Mouse (Mus musculus) frontal cortex, postnatal 10 days (tissue): ENCODE data around the gene Fbxl16.
A peak's percentile ranks its signal among the peaks of the same experiment; 100 is the strongest.

Experiments
- DNase-seq, 2 experiments: peaks; one replicate each; pipeline ENCODE4 v3.0.0; 2022; ENCODE audit warnings: low spot score in 2 of 2, mixed read lengths in 1 of 2

The Fbxl16 gene

DNA sequence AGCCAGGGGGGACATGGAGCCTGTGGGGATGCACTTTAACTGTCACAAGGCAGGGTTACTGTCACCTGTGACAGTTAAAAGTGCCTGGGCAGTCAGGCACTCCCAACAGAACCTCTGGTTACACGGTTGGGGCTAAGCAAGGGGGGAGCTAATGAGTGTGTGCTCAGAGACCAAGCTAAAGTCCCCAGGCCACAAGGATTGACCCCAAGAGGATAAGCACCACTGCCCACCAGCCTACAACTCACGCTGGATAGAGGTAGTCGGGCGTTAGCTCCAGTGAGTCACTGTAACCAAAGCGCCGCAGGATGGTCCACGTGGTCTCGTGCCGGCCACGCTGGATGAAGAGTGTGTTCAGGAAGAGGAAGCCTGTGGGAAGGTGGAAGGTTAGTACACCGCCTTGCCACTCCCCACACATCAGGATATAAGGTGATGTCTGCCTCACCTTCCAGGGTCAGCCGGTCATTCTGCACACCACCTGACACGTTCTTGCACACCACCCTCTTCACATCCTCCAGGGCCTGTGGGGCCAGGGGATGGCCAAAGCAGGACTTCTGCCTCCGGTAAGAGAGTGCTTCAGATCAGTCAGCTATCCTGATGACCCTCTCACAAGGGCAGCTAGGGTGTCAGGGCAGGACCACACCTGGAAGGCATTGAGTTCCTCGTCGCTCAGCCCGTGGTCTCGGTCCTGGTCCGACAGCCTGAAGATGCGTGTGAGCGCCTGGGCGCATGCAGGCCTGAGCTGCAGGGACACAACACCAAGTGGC, 32.4 kb downstream of the Fbxl16 start, which contains the start of gene Gm20683:
Gene Gm20683 (minus strand): TSS at position 647 of the 764 bp plus-strand sequence.
- no peak for DNase-seq

DNA sequence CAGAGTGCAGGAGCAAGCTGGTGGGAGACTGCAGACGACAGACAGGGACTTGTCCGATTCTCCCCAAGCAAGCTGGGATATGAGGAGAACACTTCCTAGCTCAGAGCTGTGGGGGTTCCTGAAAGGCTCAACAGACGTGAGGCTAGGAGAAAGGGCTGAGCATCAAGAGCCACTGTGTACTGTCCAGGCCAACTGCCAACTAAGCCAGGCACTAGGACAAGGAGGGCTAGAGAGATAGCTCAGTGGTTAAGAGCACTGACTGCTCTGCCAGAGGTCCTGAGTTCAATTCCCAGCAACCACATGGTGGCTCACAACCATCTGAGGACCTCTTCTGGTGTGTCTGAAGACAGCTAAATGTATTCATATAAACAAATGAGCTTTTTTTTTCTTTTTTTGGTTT, 33.6 kb downstream of the Fbxl16 start:
- no peak for DNase-seq

DNA sequence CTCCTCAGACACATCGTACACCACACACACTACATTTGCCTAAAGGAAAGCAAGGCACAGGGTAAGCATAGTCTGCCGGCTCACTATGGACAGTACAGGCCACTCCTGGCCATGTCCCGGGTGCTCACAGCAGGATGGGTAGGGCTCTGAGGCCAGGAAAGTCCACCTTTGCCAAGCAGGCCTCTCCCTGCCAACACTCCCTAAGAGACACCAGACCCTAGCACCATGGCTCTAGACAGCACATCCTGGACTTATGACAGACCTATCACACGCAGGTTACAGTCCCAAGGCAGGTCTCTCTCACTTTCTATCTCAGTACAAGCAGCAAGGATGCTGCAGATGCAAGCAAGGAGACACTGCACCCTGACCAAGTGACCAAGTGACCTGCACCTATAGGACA, 34.2 kb downstream of the Fbxl16 start:
- no peak for DNase-seq

DNA sequence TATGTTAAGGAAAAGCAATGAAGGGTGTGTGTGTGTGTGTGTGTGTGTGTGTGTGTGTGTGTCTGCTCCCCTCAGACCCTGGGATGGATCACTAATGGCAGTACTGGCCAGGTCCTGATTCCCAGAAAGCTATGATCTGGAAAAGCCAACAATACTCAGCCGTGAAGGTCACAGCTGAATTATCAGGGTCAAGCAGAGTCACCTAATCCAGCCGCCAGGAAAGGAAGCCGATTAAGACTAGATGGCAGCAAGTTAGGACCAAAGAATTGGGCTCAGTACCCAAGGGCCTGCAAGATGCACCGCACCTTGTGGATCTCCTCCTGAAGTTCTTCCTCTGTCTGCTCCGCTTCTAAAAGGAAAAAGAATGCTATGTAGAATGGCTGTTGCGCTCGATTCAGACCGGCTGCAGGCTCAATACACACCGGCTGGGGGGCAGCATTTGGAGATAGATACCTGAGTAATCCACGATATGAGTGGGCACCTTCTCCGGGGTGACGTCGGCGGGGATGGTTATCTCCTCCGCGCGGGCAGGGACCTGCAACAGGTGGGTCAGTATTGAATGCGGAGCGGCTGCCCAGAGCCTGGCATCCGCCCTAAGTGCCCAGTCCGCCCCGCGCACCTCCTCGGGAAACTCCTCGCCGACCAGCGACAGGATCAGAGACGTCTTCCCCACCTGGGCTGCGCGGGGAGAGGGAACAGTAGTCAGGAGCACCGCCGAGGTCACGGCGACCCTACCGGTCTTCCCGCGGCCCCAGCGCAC, 34.9 kb downstream of the Fbxl16 start:
- DNase-seq, result no peak

DNA sequence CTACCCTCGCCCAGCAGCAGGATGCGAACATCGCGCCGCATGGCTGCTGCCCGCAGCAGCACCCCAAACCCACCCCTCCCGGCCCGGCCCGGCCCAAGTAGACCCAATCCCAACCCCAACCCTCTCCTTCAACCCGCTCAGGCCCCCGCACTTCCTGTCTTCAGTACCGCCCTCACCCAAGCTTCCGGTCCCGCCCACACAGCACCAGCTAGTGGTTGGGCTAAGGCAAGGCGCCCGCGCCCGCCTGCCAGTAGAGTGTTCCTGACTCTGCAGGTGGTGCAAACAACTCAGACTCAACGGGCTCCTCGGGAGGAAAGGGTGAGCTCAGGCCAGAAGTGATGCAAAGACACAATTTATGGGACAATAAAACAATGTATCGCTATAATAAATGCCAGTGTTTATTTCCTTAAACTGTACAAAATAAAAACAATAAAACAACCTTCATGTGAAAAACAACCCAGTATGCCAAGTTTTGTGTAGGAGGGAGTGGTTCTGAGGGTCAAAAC, 35.6 kb downstream of the Fbxl16 start, which contains the start of gene Rhot2:
Gene Rhot2 (minus strand): TSS at position 456 of the 506 bp plus-strand sequence.
- DNase-seq, result peak; percentile 93

DNA sequence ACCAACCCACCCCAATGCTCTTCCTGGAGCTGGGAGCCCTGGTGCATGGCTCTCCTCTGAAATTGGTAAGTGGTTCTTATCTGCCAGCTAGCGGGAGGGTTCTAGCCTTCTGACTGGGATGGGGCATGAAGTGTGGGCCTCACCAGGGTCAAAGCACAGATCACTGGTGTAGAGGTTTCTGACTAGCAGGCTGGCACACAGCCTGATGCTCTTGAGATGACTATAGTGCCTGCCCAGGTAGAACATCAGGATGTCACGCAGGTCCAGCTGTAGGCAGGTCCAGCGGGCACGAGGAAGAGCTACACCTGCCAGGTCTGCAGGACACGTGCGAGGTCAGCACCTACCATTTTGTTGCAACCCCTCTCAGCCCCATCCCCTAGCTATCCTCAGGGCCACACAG, 51.3 kb downstream of the Fbxl16 start:
- DNase-seq, result no peak

DNA sequence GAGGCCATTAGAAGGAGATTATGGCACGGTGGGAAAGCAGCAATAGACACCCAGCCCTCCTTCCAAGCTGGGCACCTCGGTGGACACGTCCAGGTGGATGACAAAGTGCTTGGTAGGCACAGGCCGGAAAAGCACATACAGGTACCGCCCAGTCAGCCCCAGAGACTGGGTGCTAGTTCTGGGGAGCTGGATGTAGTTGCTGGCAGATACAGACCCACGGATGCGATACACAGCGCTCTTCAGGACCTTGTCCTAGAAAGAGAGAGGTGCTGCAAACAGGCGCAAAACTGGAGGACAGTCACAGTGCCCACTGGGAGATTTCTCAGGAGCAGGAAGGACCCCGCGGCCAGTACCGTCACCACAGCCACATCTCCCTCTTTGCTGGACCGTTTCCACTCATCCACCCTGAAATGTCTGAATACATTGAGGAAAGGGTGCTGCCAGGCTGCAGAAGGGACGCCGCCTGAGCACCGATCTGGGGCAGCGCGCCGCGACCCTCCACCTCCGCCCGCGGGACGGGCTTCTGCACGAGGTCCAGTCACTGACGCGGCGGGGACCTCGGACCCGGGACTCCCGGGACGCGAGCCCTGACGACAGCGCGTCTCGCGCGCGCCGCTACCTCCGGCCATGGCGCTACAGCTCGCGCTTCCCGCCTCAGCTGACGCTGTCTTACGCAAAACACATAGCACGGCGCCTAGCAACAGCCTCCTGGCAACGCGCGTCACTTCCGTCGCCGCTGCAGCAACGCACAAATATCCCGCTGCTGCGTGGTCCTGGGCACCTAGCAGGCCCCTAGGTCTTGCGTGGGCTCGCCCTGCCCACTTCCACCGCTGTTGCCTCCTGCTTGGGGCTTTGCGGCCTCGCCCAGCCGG, 52.2 kb downstream of the Fbxl16 start, which contains the start of gene Wdr90:
Gene Wdr90 (minus strand): TSS at position 670 of the 872 bp plus-strand sequence.
- DNase-seq, result peak; percentile 90 to 92

DNA sequence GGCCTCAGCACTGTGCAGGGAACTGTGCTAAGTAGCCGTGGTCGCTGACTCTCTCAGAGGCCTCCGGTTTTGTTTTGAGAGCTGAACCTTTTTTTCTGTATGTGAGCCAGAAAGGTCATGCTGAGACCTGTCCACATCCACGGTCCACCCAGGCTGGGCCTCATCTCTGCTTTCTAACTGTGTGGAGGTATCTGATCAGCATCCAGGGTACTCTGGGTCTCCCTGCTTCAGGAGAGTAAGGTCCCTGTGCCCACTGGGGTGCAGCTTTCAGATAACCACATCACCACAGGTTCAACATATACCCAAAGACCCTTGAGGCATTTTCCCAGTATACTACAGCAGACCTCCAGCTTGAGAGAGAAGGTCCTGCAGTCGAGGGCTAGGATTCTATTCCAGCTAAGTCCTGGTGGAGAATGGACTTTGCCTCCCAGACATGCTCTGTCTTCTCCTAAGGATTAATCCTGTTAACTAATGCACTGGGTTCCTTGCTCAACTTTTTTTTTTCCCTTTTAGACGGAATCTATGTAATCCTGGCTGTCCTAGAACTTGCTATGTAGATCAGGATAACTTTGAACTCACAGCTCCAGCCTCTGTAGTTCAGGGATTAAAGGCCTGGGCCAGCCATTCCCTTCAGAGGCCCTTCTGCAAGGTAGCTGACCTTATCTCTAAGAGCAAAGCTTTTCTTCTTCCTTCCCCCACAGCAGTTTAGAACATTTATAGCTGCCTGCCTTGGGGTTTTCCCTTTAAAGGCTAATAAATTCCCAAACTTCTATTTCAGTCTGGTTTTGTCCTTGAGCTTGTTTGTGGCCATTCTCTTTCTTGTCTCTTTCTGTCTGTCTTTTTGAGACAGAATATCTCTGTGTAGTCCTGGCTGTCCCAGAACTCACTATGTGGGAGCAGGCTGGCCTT, 53.1 kb downstream of the Fbxl16 start:
- DNase-seq, result no peak

DNA sequence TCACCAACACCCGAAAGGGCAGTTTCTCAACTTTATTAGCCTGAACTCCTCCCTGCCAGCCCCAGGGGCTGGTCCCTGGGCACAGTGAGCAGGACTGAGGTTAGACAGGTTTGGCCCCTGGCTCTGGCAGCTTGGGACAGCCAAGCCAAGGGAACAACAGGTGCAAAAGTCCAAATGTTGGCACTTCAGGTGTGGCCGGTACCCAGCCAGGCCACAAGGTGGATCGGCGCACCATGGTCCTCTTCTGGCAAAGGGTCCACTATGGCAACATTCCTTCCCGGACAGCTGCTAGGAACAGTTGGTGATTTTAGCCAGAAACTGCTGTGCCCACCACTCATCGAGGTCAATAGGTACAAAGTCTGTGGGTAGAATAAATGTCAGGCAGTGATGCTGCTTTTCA, 54.8 kb downstream of the Fbxl16 start:
- DNase-seq, result no peak

DNA sequence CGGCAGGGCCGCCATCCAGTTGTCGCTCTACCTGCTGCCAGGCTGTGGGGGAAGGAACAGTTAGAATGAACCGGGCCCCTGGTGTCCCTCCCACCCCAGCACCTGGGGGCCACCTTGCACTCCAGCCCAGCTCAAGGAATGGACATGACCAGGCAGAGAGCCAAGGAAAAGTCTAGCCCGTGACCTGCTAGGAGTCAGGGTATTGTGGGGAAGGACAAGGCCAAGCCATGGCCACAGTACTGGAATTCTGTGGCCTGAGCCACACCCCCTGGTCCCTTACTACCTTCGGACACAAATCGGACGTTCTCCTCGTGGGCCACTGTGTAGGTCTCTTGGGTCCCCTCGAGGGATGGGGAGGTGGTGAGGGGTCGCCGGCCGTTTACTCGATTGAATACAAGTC, 55.4 kb downstream of the Fbxl16 start:
- DNase-seq, result no peak

DNA sequence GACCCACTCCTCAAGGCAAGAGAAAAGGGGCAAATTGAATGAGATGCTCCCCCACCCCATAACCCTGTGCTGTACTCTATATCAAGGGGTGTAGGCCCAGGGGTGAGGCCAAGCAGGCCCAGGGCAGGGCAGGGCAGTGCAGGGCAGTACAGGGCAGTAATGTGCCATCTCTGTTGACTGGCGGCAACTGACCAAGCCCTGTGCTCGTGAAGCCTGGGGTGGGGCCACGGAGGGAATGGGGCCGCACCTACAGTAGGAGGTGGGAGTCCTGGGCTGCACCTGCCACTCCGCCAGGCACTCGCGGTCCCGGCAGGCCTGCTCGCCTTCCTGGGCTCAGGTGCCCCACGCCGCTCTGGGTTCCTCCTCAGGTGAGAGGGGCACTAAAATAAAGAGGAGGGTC, 56.4 kb downstream of the Fbxl16 start:
- DNase-seq, result no peak

DNA sequence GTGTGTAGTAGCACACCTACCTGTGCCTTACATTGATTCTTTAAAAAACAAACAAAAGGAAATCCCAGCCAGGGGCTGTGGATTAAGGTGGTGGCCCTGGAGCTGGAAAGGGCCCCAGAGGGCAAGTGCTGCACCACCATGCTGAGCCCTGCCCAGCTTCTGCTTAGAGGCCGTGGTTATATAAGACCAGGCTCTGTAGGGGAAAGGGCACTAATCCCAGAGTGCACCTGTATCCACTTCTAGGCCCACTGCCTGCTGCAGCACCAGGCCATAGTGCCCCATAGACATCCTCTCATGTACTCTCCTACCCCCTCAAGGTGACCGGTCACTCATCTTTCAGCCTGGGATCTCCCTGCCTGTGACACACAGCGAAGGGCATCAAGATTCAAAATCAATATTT, 57.3 kb downstream of the Fbxl16 start:
- no peak for DNase-seq

DNA sequence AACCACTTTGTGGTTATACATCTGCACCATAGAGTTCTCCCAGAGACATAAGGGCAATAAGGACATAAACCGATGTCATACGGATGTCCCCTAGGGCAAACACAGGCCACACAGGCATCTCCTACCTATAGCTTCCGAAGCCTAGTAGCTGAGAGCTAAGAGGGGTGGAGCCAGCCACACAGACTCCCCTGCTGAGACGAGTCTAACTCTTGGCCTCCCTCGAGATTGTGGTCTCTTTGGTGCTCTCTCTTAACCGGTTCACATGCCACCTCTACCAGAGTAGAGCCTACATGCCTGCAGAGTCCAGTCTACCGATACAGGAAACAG, 58.6 kb downstream of the Fbxl16 start:
- no peak for DNase-seq

DNA sequence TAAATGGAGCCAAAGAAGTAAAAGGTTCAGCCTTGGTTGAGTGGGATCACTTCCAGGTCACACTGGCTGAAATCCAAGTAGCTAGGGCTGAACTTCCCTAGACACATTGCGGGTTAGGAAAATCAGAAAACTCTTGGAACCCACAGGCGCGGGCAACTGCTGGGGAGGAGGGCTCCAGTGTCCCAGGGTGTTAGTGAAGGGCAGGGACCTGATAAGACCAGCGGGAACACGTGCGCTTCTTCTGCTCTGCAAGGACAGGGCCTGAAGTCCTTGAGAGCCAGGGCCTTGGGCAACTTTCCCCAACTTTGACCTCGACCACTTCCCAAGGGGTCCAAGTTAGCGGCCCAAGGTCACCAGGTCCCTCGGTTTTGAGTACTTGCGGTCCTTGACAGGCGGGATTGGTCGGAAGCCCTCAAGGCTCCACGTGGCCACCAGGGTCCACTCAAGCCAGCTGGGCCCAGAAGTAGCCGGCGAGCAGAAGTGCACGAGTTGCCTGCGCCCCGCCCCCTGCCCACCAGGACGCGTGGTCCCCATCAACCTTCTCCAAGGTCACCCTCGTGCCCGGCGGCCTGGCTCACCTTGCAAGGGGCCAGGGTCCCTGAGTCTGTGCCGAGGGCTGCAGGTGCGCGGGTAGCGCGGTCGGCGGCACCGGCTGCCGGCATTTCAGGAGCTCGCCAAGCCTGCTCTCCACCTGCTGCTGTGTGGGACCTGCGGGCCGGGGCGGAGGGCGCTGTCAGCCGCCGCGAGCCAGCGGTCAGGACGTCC, 59.1 kb downstream of the Fbxl16 start:
- DNase-seq, result no peak

DNA sequence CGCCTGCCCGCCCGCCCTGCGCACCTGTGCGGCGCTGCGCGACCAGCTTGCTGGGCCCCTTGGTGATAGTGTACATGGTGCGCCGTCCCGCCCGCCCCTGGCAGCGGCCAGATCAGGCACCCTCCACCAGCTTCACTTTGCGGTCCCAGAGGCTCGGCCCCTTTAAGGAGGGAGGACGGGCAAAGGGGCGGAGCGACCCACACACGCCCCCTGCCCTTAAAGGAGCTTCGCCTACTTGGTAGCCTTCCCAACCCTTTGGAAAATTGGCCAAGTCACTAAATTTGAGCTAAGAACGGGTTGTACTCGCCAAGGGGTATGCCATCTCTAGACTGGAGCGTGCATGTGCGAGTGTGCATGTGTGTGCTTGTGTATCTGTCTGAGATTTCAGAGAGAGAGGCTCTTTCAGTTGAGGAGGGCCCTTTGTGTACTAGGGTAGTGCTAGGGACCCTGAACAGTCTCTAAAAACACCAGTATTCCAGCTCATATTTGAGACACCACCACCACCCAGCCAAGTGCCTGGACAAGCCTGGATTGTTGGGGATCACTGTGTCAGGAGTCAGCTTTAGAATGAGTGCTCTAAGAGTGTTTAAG, 59.8 kb downstream of the Fbxl16 start, which contains the start of gene Mcrip2:
Gene Mcrip2 (minus strand): TSS at position 164 of the 591 bp plus-strand sequence.
- peak; percentile 69 to 78 for DNase-seq

DNA sequence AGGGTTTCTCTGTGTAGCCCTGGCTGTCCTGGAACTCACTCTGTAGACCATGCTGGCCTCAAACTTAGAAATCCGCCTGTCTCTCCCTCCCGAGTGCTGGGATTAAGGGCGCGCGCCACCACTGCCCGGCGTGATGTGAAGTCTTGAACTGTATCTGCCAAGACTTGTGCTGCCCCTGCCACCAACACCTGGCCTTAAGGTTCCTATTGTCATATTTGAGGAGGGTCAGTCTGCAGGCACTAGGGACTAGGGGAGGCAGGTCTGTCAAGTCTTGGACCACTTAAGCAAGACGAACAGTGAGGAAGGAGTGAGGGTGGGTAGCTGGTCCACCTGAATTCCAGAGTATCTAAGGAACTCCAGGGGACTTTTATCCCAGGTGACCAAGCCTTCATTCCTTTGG, 60.6 kb downstream of the Fbxl16 start:
- no peak for DNase-seq

DNA sequence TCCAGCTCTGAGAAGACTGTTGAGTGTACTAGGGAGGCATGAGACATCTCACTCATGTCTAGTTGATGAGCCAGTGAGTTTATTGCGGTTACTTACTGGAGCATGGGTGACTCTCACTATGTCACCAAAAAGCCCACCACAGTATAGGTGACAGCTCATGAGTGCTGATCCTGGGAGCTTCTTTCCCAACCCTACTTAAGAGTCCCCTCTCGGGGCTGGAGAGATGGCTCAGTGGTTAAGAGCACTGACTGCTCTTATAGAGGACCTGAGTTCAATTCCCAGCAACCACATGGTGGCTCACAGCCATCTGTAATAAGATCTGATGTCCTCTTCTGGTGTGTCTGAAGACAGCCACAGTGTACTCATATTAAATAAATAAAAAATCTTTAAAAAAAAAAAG, 61.1 kb downstream of the Fbxl16 start:
- DNase-seq, result no peak
